Mouse (Mus musculus) embryonic fibroblast, embryonic 13.5 days (primary cell): ENCODE measurements at regions not wholly inside any gene's neighbourhood (a gene's known extent, or its start where the extent isn't known, plus 50 kb on each side); places are given as distances from the start of the nearest gene placed in this dataset.

Experiments
- CTCF ChIP-seq: IDR thresholded peaks from 2 replicates; pipeline ENCODE4 v1.5.1; 2011; ENCODE audit warnings: mild to moderate bottlenecking, control low read depth, low read length, moderate library complexity, borderline replicate concordance; ENCODE audit not compliant: insufficient read depth
- POLR2A ChIP-seq: IDR thresholded peaks from 2 replicates; pipeline ENCODE4 v1.6.1; 2011; ENCODE audit warnings: low read depth, mild to moderate bottlenecking, control low read depth, low read length, moderate library complexity

DNA sequence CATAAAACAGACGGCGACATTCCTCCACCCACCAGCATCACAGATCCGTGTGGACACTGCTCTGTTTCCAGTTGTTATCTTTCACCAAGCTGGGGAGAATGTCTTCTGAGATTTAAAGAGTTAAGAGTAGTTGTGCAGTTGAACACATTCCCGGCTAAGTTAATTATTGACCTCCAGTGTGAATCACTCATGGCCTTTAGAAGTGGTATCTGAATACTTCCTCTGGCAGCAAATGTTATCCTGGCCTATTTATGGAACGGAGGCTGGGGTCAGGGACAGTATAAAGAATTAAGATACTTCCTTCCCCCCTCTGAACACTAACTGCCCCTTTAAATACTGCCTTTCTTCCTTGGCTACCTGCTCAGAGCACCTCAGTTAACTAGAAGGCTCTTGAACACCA lies 115.9 kb downstream of the Cd24a start:
- TF ChIP-seq CTCF (no peak), POLR2A (no peak)
